Mouse (Mus musculus): ENCODE measurements around the gene Ttc28. TPM values are rescaled to one million over a fixed set of nuclear protein-coding genes. Genes with fewer than 3 reads are reported as not detected.

The Ttc28 gene
- polyA plus RNA-seq, 1 experiment from 2014 or later = 11.7 TPM

- peaks cover 4% of the 10 kb centered on the region; the same call in 1 of the 2 replicates for H3K4me1 ChIP-seq (ENCODE audit: control insufficient read depth, insufficient read depth, low read length)
- DNase-seq (ENCODE audit: low spot score) = no peak
- H3K4me2 ChIP-seq (ENCODE audit: low read depth, low read length) = no peak overlapping the region
- no peaks in the 10 kb centered on the region for H3K27me3 ChIP-seq (ENCODE audit: control insufficient read depth, insufficient read depth, low read length)
- H3K4me3 ChIP-seq (ENCODE audit: low read depth, low read length) = no peak overlapping the region
- H3K9me3 ChIP-seq (replicated peaks; ENCODE audit: control insufficient read depth, low read length) = no peaks in the 10 kb centered on the region
- no peaks in the 10 kb centered on the region for H3K36me3 ChIP-seq (replicated peaks; ENCODE audit: control insufficient read depth, insufficient read depth, low read depth, low read length)
- no peak overlapping the region for H3K27ac ChIP-seq (replicated peaks; ENCODE audit: low read depth, low read length)
- ATAC-seq (replicated peaks; ENCODE audit: insufficient number of reproducible peaks, low FRiP score, low TSS enrichment, low read depth) = no peak
- 62% methylated on average over 3 of the region's 3 CpGs for WGBS
- H3K9ac ChIP-seq (replicated peaks; ENCODE audit: low read length) = no peak overlapping the region
Measured at GRCm38 (mm10) chr5:110982436-110982835, 102.8 kb downstream of the Ttc28 start.

GRCm38 (mm10) chr5:110984136-110984681 is 104.6 kb downstream of the Ttc28 start:
- Histone ChIP-seq H3K27ac (replicated peaks; ENCODE audit: low read depth, low read length) (no peak overlapping the region), H3K4me2 (ENCODE audit: low read depth, low read length) (no peak overlapping the region), H3K9ac (replicated peaks; ENCODE audit: low read length) (no peak overlapping the region), H3K27me3 (ENCODE audit: control insufficient read depth, insufficient read depth, low read length) (no peaks in the 10 kb centered on the region), H3K4me3 (ENCODE audit: low read depth, low read length) (no peak overlapping the region), H3K36me3 (replicated peaks; ENCODE audit: control insufficient read depth, insufficient read depth, low read depth, low read length) (no peaks in the 10 kb centered on the region), H3K9me3 (replicated peaks; ENCODE audit: control insufficient read depth, low read length) (no peaks in the 10 kb centered on the region), H3K4me1 (ENCODE audit: control insufficient read depth, insufficient read depth, low read length) (peaks cover 4% of the 10 kb centered on the region; the same call in 1 of the 2 replicates)
- ATAC-seq (replicated peaks; ENCODE audit: insufficient number of reproducible peaks, low FRiP score, low TSS enrichment, low read depth) = no peak
- 78% methylated on average over 6 of the region's 6 CpGs for WGBS
- DNase-seq (ENCODE audit: low spot score) = no peak

DNA sequence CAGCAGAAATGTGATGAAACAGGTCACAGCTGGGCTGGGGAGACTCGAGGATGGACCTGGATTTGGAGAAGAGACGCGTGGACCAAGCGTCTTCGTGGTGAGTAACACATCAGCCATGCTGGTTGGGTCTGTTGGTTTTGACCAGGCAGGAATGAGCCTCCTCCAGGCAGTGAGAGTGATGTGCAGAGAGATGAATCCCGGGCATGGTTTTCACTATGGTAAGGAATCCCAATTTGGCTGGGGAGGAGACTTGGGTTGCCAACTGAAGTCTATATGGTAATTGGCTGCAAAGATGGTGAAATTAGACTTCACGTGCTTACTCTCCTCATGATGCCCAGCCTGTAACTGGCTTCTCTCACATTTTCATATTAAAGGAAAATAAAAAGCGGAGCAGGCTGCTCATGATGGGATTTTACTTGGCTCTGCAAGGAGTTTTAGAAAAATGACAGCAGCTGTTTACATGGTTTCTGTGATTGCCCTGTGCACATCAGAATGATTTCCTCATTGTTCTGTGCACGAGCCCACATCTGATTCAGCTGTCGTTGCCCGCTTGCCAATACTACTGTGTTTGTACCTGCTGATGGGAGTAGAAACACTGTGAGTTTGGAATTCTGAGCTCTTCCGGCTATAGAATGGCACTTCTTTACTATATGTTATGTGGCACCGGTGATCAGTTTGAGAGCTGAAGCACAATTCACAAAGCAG is 117.4 kb downstream of the Ttc28 start:
- Histone ChIP-seq H3K27me3 (ENCODE audit: control insufficient read depth, insufficient read depth, low read length) (no peaks in the 10 kb centered on the region), H3K4me2 (ENCODE audit: low read depth, low read length) (no peak overlapping the region), H3K27ac (replicated peaks; ENCODE audit: low read depth, low read length) (no peak overlapping the region), H3K4me1 (ENCODE audit: control insufficient read depth, insufficient read depth, low read length) (no peaks in the 10 kb centered on the region), H3K9me3 (replicated peaks; ENCODE audit: control insufficient read depth, low read length) (no peaks in the 10 kb centered on the region), H3K9ac (replicated peaks; ENCODE audit: low read length) (no peak overlapping the region), H3K36me3 (replicated peaks; ENCODE audit: control insufficient read depth, insufficient read depth, low read depth, low read length) (no peaks in the 10 kb centered on the region), H3K4me3 (ENCODE audit: low read depth, low read length) (no peak overlapping the region)
- WGBS = 82% methylated on average over 13 of the region's 13 CpGs
- ATAC-seq (replicated peaks; ENCODE audit: insufficient number of reproducible peaks, low FRiP score, low TSS enrichment, low read depth) (no peak), DNase-seq (ENCODE audit: low spot score) (no peak)

DNA sequence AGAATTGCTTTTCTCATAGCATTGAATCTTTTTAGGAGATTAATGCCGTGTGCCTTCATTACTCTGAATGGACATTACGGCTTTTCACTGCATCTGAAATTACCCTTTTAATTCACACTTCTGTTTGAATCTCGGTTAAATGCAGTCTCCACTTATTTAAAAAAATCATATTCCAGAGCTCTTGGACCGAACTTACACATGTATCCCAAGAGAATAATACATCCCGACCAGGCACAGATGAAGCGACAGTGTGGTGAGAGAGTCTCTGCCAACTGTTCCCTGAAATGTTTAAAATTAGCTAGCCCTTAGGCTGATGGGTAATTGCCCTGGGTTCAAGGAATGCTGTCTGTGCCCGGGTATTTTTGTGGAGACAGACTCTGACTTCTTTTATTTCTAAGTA is 118.1 kb downstream of the Ttc28 start:
- ATAC-seq (replicated peaks; ENCODE audit: insufficient number of reproducible peaks, low FRiP score, low TSS enrichment, low read depth) = no peak
- Histone ChIP-seq H3K27me3 (ENCODE audit: control insufficient read depth, insufficient read depth, low read length) (no peaks in the 10 kb centered on the region), H3K4me1 (ENCODE audit: control insufficient read depth, insufficient read depth, low read length) (no peaks in the 10 kb centered on the region), H3K4me2 (ENCODE audit: low read depth, low read length) (no peak overlapping the region), H3K9me3 (replicated peaks; ENCODE audit: control insufficient read depth, low read length) (no peaks in the 10 kb centered on the region), H3K9ac (replicated peaks; ENCODE audit: low read length) (no peak overlapping the region), H3K27ac (replicated peaks; ENCODE audit: low read depth, low read length) (no peak overlapping the region), H3K36me3 (replicated peaks; ENCODE audit: control insufficient read depth, insufficient read depth, low read depth, low read length) (no peaks in the 10 kb centered on the region), H3K4me3 (ENCODE audit: low read depth, low read length) (no peak overlapping the region)
- WGBS = 55% methylated on average over 7 of the region's 7 CpGs
- DNase-seq (ENCODE audit: low spot score) = no peak

GRCm38 (mm10) chr5:110998298-110998697 is 118.7 kb downstream of the Ttc28 start:
- no peak for DNase-seq (ENCODE audit: low spot score)
- no peaks in the 10 kb centered on the region for H3K4me1 ChIP-seq (ENCODE audit: control insufficient read depth, insufficient read depth, low read length)
- H3K27me3 ChIP-seq (ENCODE audit: control insufficient read depth, insufficient read depth, low read length) = no peaks in the 10 kb centered on the region
- WGBS = 48% methylated on average over 4 of the region's 4 CpGs
- no peak for ATAC-seq (replicated peaks; ENCODE audit: insufficient number of reproducible peaks, low FRiP score, low TSS enrichment, low read depth)
- H3K27ac ChIP-seq (replicated peaks; ENCODE audit: low read depth, low read length) = no peak overlapping the region
- H3K9me3 ChIP-seq (replicated peaks; ENCODE audit: control insufficient read depth, low read length) = no peaks in the 10 kb centered on the region
- no peaks in the 10 kb centered on the region for H3K36me3 ChIP-seq (replicated peaks; ENCODE audit: control insufficient read depth, insufficient read depth, low read depth, low read length)
- no peak overlapping the region for H3K4me2 ChIP-seq (ENCODE audit: low read depth, low read length)
- H3K4me3 ChIP-seq (ENCODE audit: low read depth, low read length) = no peak overlapping the region
- no peak overlapping the region for H3K9ac ChIP-seq (replicated peaks; ENCODE audit: low read length)

- no peaks in the 10 kb centered on the region for H3K27me3 ChIP-seq (ENCODE audit: control insufficient read depth, insufficient read depth, low read length)
- H3K4me2 ChIP-seq (ENCODE audit: low read depth, low read length) = no peak overlapping the region
- 69% methylated on average over 5 of the region's 5 CpGs for WGBS
- ATAC-seq (replicated peaks; ENCODE audit: insufficient number of reproducible peaks, low FRiP score, low TSS enrichment, low read depth) (no peak), DNase-seq (ENCODE audit: low spot score) (no peak)
- H3K9ac ChIP-seq (replicated peaks; ENCODE audit: low read length) = no peak overlapping the region
- no peaks in the 10 kb centered on the region for H3K9me3 ChIP-seq (replicated peaks; ENCODE audit: control insufficient read depth, low read length)
- no peaks in the 10 kb centered on the region for H3K36me3 ChIP-seq (replicated peaks; ENCODE audit: control insufficient read depth, insufficient read depth, low read depth, low read length)
- no peak overlapping the region for H3K27ac ChIP-seq (replicated peaks; ENCODE audit: low read depth, low read length)
- H3K4me1 ChIP-seq (ENCODE audit: control insufficient read depth, insufficient read depth, low read length) = no peaks in the 10 kb centered on the region
- no peak overlapping the region for H3K4me3 ChIP-seq (ENCODE audit: low read depth, low read length)
Measured at GRCm38 (mm10) chr5:111000953-111001352, 121.3 kb downstream of the Ttc28 start.

DNA sequence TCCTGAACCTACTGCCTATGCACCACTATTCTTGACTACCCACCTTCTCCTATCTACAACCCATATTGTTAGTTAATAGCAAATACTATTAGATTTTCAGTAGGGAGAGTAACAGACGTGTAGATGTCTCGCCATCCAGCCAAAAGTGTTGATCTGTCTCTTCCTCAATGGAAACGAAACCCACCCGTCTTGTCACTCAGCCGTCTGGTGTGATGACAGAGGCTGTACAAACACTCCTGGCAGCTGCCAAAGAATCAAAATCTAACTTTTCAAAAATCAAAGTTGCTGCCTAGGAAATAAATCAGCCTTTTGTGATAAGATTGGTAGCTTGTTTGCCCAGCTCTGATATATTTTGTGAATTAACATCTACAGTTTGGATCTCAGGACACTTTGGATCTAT is 123.6 kb downstream of the Ttc28 start:
- Histone ChIP-seq H3K4me1 (ENCODE audit: control insufficient read depth, insufficient read depth, low read length) (peaks cover 4% of the 10 kb centered on the region; the same call in 1 of the 2 replicates), H3K4me2 (ENCODE audit: low read depth, low read length) (no peak overlapping the region), H3K36me3 (replicated peaks; ENCODE audit: control insufficient read depth, insufficient read depth, low read depth, low read length) (no peaks in the 10 kb centered on the region), H3K27me3 (ENCODE audit: control insufficient read depth, insufficient read depth, low read length) (no peaks in the 10 kb centered on the region), H3K4me3 (ENCODE audit: low read depth, low read length) (no peak overlapping the region), H3K9me3 (replicated peaks; ENCODE audit: control insufficient read depth, low read length) (no peaks in the 10 kb centered on the region), H3K27ac (replicated peaks; ENCODE audit: low read depth, low read length) (no peak overlapping the region), H3K9ac (replicated peaks; ENCODE audit: low read length) (no peak overlapping the region)
- no peak for ATAC-seq (replicated peaks; ENCODE audit: insufficient number of reproducible peaks, low FRiP score, low TSS enrichment, low read depth)
- 86% methylated on average over 5 of the region's 5 CpGs for WGBS
- DNase-seq (ENCODE audit: low spot score) = no peak

GRCm38 (mm10) chr5:111003750-111004149 is 124.1 kb downstream of the Ttc28 start:
- H3K27me3 ChIP-seq (ENCODE audit: control insufficient read depth, insufficient read depth, low read length) = no peaks in the 10 kb centered on the region
- H3K27ac ChIP-seq (replicated peaks; ENCODE audit: low read depth, low read length) = no peak overlapping the region
- H3K4me2 ChIP-seq (ENCODE audit: low read depth, low read length) = no peak overlapping the region
- H3K9me3 ChIP-seq (replicated peaks; ENCODE audit: control insufficient read depth, low read length) = no peaks in the 10 kb centered on the region
- no peak overlapping the region for H3K4me3 ChIP-seq (ENCODE audit: low read depth, low read length)
- ATAC-seq (replicated peaks; ENCODE audit: insufficient number of reproducible peaks, low FRiP score, low TSS enrichment, low read depth) (no peak), DNase-seq (ENCODE audit: low spot score) (no peak)
- H3K4me1 ChIP-seq (ENCODE audit: control insufficient read depth, insufficient read depth, low read length) = peaks cover 4% of the 10 kb centered on the region; the same call in 1 of the 2 replicates
- WGBS = 94% methylated on average over 9 of the region's 9 CpGs
- H3K9ac ChIP-seq (replicated peaks; ENCODE audit: low read length) = no peak overlapping the region
- H3K36me3 ChIP-seq (replicated peaks; ENCODE audit: control insufficient read depth, insufficient read depth, low read depth, low read length) = no peaks in the 10 kb centered on the region

All from embryonic facial prominence, embryonic 11.5 days (tissue).